Mouse (Mus musculus) forebrain, embryonic 16.5 days (tissue): Measurements from ENCODE around the gene Ankle2. TPM values are rescaled to one million over a fixed set of nuclear protein-coding genes. Genes with fewer than 3 reads are reported as not detected.

Source experiments
- ATAC-seq: fragments of 200-750 bp; cut with Nextera tagmentation; 2 replicates; pipeline ENCODE4 v1.8.0; 2017; ENCODE audit warnings: mild to moderate bottlenecking, moderate library complexity
- H3K27ac ChIP-seq: fragments of 300-500 bp; sonication (generic); 2 replicates; pipeline ENCODE4 v1.5.1; 2014; ENCODE audit warnings: low read length, control low read depth
- H3K27me3 ChIP-seq: fragments of 300-500 bp; sonication (generic); replicated peaks from 2 replicates; pipeline ENCODE4 v1.6.1; 2014; ENCODE audit warnings: low read length; ENCODE audit not compliant: control insufficient read depth, insufficient read depth
- H3K36me3 ChIP-seq: fragments of 300-500 bp; sonication (generic); 2 replicates; pipeline ENCODE4 v1.6.1; 2014; ENCODE audit not compliant: control insufficient read depth, insufficient read depth
- H3K4me1 ChIP-seq: fragments of 300-500 bp; sonication (generic); replicated peaks from 2 replicates; pipeline ENCODE4 v1.6.1; 2014; ENCODE audit warnings: low read length; ENCODE audit not compliant: control insufficient read depth, insufficient read depth
- H3K4me2 ChIP-seq: fragments of 300-500 bp; sonication (generic); 2 replicates; pipeline ENCODE4 v1.6.1; 2014; ENCODE audit warnings: mild to moderate bottlenecking, low read length, control low read depth
- H3K4me3 ChIP-seq: fragments of 300-500 bp; sonication (generic); replicated peaks from 2 replicates; pipeline ENCODE4 v1.5.1; 2014; ENCODE audit warnings: mild to moderate bottlenecking, low read length, control low read depth
- H3K9ac ChIP-seq: fragments of 300-500 bp; sonication (generic); replicated peaks from 2 replicates; pipeline ENCODE4 v1.6.1; 2014; ENCODE audit warnings: low read depth, low read length, control low read depth
- H3K9me3 ChIP-seq: fragments of 300-500 bp; sonication (generic); 2 replicates; pipeline ENCODE4 v1.6.1; 2016; ENCODE audit warnings: low read length; ENCODE audit not compliant: control insufficient read depth
- WGBS: fragments of 180-500 bp; shearing (Covaris S2); extraction: QIAGEN DNeasy Blood & Tissue Kit; methylation state at CpG from one replicate; pipeline ENCODE4 v1.1.7; 2014; 5-methylcytosine and 5-hydroxymethylcytosine counted together
- polyA plus RNA-seq: library from polyadenylated mRNA; unstranded; fragments of >200 nt; fragmentation: Nextera tagmentation; extraction: Ambion mirVana; gene quantifications from 2 replicates; pipeline ENCODE4 v1.2.1, GENCODE M21; 2015

Ankle2 gene
- polyA plus RNA-seq, 1 experiment from 2014 or later = 25.2 TPM

- no peaks in the 10 kb centered on the region for H3K36me3 ChIP-seq
- no peak overlapping the region for H3K27ac ChIP-seq
- no peaks in the 10 kb centered on the region for H3K27me3 ChIP-seq
- H3K9me3 ChIP-seq = no peaks in the 10 kb centered on the region
- no peak overlapping the region for H3K4me2 ChIP-seq
- H3K9ac ChIP-seq = no peak overlapping the region
- ATAC-seq = no peak
- WGBS = 67% methylated on average over 2 of the region's 2 CpGs
- no peak overlapping the region for H3K4me3 ChIP-seq
- no peaks in the 10 kb centered on the region for H3K4me1 ChIP-seq
Observed at GRCm38 (mm10) chr5:110274846-110275245, 44.0 kb downstream of the Ankle2 start.

- no peaks in the 10 kb centered on the region for H3K4me1 ChIP-seq
- WGBS = 80% methylated on average over 2 of the region's 2 CpGs
- no peak overlapping the region for H3K27ac ChIP-seq
- no peaks in the 10 kb centered on the region for H3K36me3 ChIP-seq
- no peaks in the 10 kb centered on the region for H3K9me3 ChIP-seq
- no peak for ATAC-seq
- H3K9ac ChIP-seq = no peak overlapping the region
- no peak overlapping the region for H3K4me3 ChIP-seq
- no peaks in the 10 kb centered on the region for H3K27me3 ChIP-seq
- H3K4me2 ChIP-seq = no peak overlapping the region
Observed at GRCm38 (mm10) chr5:110276391-110276790, 45.6 kb downstream of the Ankle2 start.

GRCm38 (mm10) chr5:110276910-110277309 lies 46.1 kb downstream of the Ankle2 start:
- no peak overlapping the region for H3K9ac ChIP-seq
- H3K4me1 ChIP-seq = no peaks in the 10 kb centered on the region
- no peak overlapping the region for H3K4me3 ChIP-seq
- no peaks in the 10 kb centered on the region for H3K9me3 ChIP-seq
- H3K27ac ChIP-seq = no peak overlapping the region
- 100% methylated on average over 1 of the region's 1 CpGs for WGBS
- H3K4me2 ChIP-seq = no peak overlapping the region
- ATAC-seq = no peak
- no peaks in the 10 kb centered on the region for H3K36me3 ChIP-seq
- H3K27me3 ChIP-seq = no peaks in the 10 kb centered on the region

GRCm38 (mm10) chr5:110281984-110282383 lies 51.2 kb downstream of the Ankle2 start:
- Histone ChIP-seq H3K4me1 (peaks cover 10% of the 10 kb centered on the region), H3K4me2 (no peak overlapping the region), H3K36me3 (no peaks in the 10 kb centered on the region), H3K27ac (no peak overlapping the region), H3K4me3 (no peak overlapping the region), H3K27me3 (peaks cover 6% of the 10 kb centered on the region; the same call in 1 of the 2 replicates), H3K9me3 (no peaks in the 10 kb centered on the region), H3K9ac (no peak overlapping the region)
- WGBS = 90% methylated on average over 2 of the region's 2 CpGs
- no peak for ATAC-seq

- peaks cover 6% of the 10 kb centered on the region; the same call in 1 of the 2 replicates for H3K27me3 ChIP-seq
- no peak overlapping the region for H3K4me3 ChIP-seq
- H3K36me3 ChIP-seq = no peaks in the 10 kb centered on the region
- ATAC-seq = no peak
- 6% methylated on average over 4 of the region's 4 CpGs for WGBS
- H3K9ac ChIP-seq = no peak overlapping the region
- no peaks in the 10 kb centered on the region for H3K9me3 ChIP-seq
- no peak overlapping the region for H3K27ac ChIP-seq
- no peak overlapping the region for H3K4me2 ChIP-seq
- peaks cover 10% of the 10 kb centered on the region for H3K4me1 ChIP-seq
Observed at GRCm38 (mm10) chr5:110284536-110284935, 53.7 kb downstream of the Ankle2 start.

- H3K9ac ChIP-seq = no peak overlapping the region
- no peaks in the 10 kb centered on the region for H3K36me3 ChIP-seq
- H3K9me3 ChIP-seq = no peaks in the 10 kb centered on the region
- WGBS = 6% methylated on average over 15 of the region's 15 CpGs
- ATAC-seq = no peak
- H3K27ac ChIP-seq = no peak overlapping the region
- H3K27me3 ChIP-seq = peaks cover 6% of the 10 kb centered on the region; the same call in 1 of the 2 replicates
- H3K4me1 ChIP-seq = peaks cover 10% of the 10 kb centered on the region
- peak overlapping the region; percentile 96 for H3K4me2 ChIP-seq
- peak overlapping the region; percentile 83 for H3K4me3 ChIP-seq
Observed at GRCm38 (mm10) chr5:110285156-110285555, 54.4 kb downstream of the Ankle2 start.

GRCm38 (mm10) chr5:110285770-110286445 lies 55.1 kb downstream of the Ankle2 start, which contains the start of the genes Pxmp2 and Pole:
Gene Pxmp2, minus strand, starts transcription at chr5:110286186.
Gene Pole, plus strand, starts transcription at chr5:110286306.
- Histone ChIP-seq H3K9me3 (no peaks in the 10 kb centered on the region), H3K27me3 (peaks cover 6% of the 10 kb centered on the region; the same call in 1 of the 2 replicates), H3K4me3 (peak within 1 kb of the TSS; percentile 83), H3K4me2 (peak within 1 kb of the TSS; percentile 96), H3K27ac (no peak within 1 kb of the TSS), H3K4me1 (peaks cover 10% of the 10 kb centered on the region), H3K9ac (peak within 1 kb of the TSS; percentile 79), H3K36me3 (peaks cover under 1% of the 10 kb centered on the region; the same call in 1 of the 2 replicates)
- 0% methylated on average over 60 of the region's 64 CpGs for WGBS
- peak; percentile 98 for ATAC-seq

GRCm38 (mm10) chr5:110286446-110287083 lies 55.8 kb downstream of the Ankle2 start:
- no peaks in the 10 kb centered on the region for H3K9me3 ChIP-seq
- H3K4me2 ChIP-seq = peak overlapping the region; percentile 96
- H3K27me3 ChIP-seq = peaks cover 6% of the 10 kb centered on the region; the same call in 1 of the 2 replicates
- H3K36me3 ChIP-seq = peaks cover 2% of the 10 kb centered on the region; the same call in 1 of the 2 replicates
- H3K9ac ChIP-seq = peak overlapping the region; percentile 79
- H3K27ac ChIP-seq = no peak overlapping the region
- H3K4me1 ChIP-seq = peaks cover 10% of the 10 kb centered on the region
- H3K4me3 ChIP-seq = peak overlapping the region; percentile 83
- ATAC-seq = peak; percentile 61
- WGBS = under 1% methylated on average over 30 of the region's 31 CpGs

- H3K9ac ChIP-seq = no peak overlapping the region
Observed at GRCm38 (mm10) chr5:110287084-110287475, 56.3 kb downstream of the Ankle2 start.

More at GRCm38 (mm10) chr5:110287084-110287475, 56.3 kb downstream of the Ankle2 start:
- no peak overlapping the region for H3K27ac ChIP-seq
- peaks cover 10% of the 10 kb centered on the region for H3K4me1 ChIP-seq
- 60% methylated on average over 2 of the region's 2 CpGs for WGBS
- no peak overlapping the region for H3K4me3 ChIP-seq
- no peak for ATAC-seq
- H3K4me2 ChIP-seq = peak overlapping the region; percentile 96
- peaks cover 2% of the 10 kb centered on the region; the same call in 1 of the 2 replicates for H3K36me3 ChIP-seq
- H3K9me3 ChIP-seq = no peaks in the 10 kb centered on the region
- peaks cover 6% of the 10 kb centered on the region; the same call in 1 of the 2 replicates for H3K27me3 ChIP-seq
